Mouse (Mus musculus) forebrain, postnatal 0 days (tissue): ENCODE results near the gene Cap2. TPM values are rescaled to one million over a fixed set of nuclear protein-coding genes. Genes with fewer than 3 reads are reported as not detected.

Experiments
- ATAC-seq: fragments of 200-750 bp; cut with Nextera tagmentation; 2 replicates; pipeline ENCODE4 v1.8.0; 2017; ENCODE audit warnings: mild to moderate bottlenecking, moderate library complexity
- DNase-seq: peaks from one replicate; pipeline ENCODE4 v3.0.0-alpha.2; 2015
- H3K27ac ChIP-seq: fragments of 300-500 bp; sonication (generic); 2 replicates; pipeline ENCODE4 v1.5.1; 2014; ENCODE audit warnings: low read depth, mild to moderate bottlenecking, antibody characterized with exemption, low read length, moderate library complexity, mixed read lengths
- H3K27me3 ChIP-seq: fragments of 300-500 bp; sonication (generic); 2 replicates; pipeline ENCODE4 v1.6.1; 2014; ENCODE audit warnings: mild to moderate bottlenecking, low read length, mixed read lengths; ENCODE audit not compliant: insufficient read depth
- H3K36me3 ChIP-seq: fragments of 300-500 bp; sonication (generic); 2 replicates; pipeline ENCODE4 v1.6.1; 2014; ENCODE audit warnings: mild to moderate bottlenecking, moderate library complexity; ENCODE audit not compliant: insufficient read depth
- H3K4me1 ChIP-seq: fragments of 300-500 bp; sonication (generic); 2 replicates; pipeline ENCODE4 v1.6.1; 2014; ENCODE audit warnings: antibody characterized with exemption; ENCODE audit not compliant: insufficient read depth
- H3K4me2 ChIP-seq: fragments of 300-500 bp; sonication (generic); 2 replicates; pipeline ENCODE4 v1.6.1; 2014; ENCODE audit warnings: low read depth, mild to moderate bottlenecking, moderate library complexity
- H3K4me3 ChIP-seq: fragments of 300-500 bp; sonication (generic); 2 replicates; pipeline ENCODE4 v1.5.1; 2014; ENCODE audit warnings: low read depth, low read length, mixed read lengths
- H3K9ac ChIP-seq: fragments of 300-500 bp; sonication (generic); 2 replicates; pipeline ENCODE4 v1.6.1; 2014; ENCODE audit warnings: mild to moderate bottlenecking
- H3K9me3 ChIP-seq: fragments of 300-500 bp; sonication (generic); 2 replicates; pipeline ENCODE4 v1.6.1; 2016; ENCODE audit warnings: low read length
- CTCF ChIP-seq: sonication (generic); IDR thresholded peaks from 2 replicates; pipeline ENCODE4 v1.5.1; 2016; ENCODE audit warnings: antibody characterized with exemption, control low read depth, low read depth
- WGBS: fragments of 180-500 bp; shearing (Covaris S2); extraction: QIAGEN DNeasy Blood & Tissue Kit; methylation state at CpG from one replicate; pipeline ENCODE4 v1.1.7; 2014; 5-methylcytosine and 5-hydroxymethylcytosine counted together
- polyA plus RNA-seq: library from polyadenylated mRNA; unstranded; fragments of >200 nt; fragmentation: Nextera tagmentation; extraction: Ambion mirVana; gene quantifications from 2 replicates; pipeline ENCODE4 v1.2.1, GENCODE M21; 2015
- total RNA-seq: library from RNA; depleted of rRNA; stranded (reverse); fragments of >200 nt; gene quantifications from 2 replicates; pipeline ENCODE4 v1.2.3, GENCODE M21; 2014

Cap2 gene
- total and polyA plus RNA-seq, 2 experiments from 2014 or later: 14.6 to 16.5 TPM

GRCm38 (mm10) chr13:46523712-46524111 lies 22.1 kb downstream of the Cap2 start:
- H3K4me1 ChIP-seq: no peaks in the 10 kb centered on the region; the same call in 1 of the 2 replicates
- TF ChIP-seq CTCF: no peak
- no peaks in the 10 kb centered on the region for H3K36me3 ChIP-seq
- no peak overlapping the region for H3K4me3 ChIP-seq
- H3K9me3 ChIP-seq: no peaks in the 10 kb centered on the region
- no peak overlapping the region for H3K4me2 ChIP-seq
- no peaks in the 10 kb centered on the region for H3K27me3 ChIP-seq
- H3K27ac ChIP-seq: no peak overlapping the region
- DNase-seq: no peak
- WGBS: 54% methylated on average over 12 of the region's 12 CpGs
- ATAC-seq: peak; percentile 37; the same call in 1 of the 2 replicates
- no peak overlapping the region for H3K9ac ChIP-seq

- Histone ChIP-seq H3K9ac (no peak overlapping the region), H3K4me2 (no peak overlapping the region), H3K9me3 (no peaks in the 10 kb centered on the region), H3K4me3 (no peak overlapping the region), H3K4me1 (no peaks in the 10 kb centered on the region; the same call in 1 of the 2 replicates), H3K27ac (no peak overlapping the region), H3K36me3 (no peaks in the 10 kb centered on the region), H3K27me3 (no peaks in the 10 kb centered on the region)
- ATAC-seq (no peak), DNase-seq (no peak)
- WGBS: 87% methylated on average over 18 of the region's 18 CpGs
- no peak for TF ChIP-seq CTCF
Measured at GRCm38 (mm10) chr13:46525295-46526255, 23.9 kb downstream of the Cap2 start.

GRCm38 (mm10) chr13:46526645-46527044 lies 25.0 kb downstream of the Cap2 start:
- TF ChIP-seq CTCF: no peak
- 75% methylated on average over 3 of the region's 3 CpGs for WGBS

GRCm38 (mm10) chr13:46527340-46527739 lies 25.7 kb downstream of the Cap2 start:
- ATAC-seq: no peak

More at GRCm38 (mm10) chr13:46526645-46527044, 25.0 kb downstream of the Cap2 start:
- no peak overlapping the region for H3K9ac ChIP-seq
- H3K4me1 ChIP-seq: no peaks in the 10 kb centered on the region; the same call in 1 of the 2 replicates
- no peaks in the 10 kb centered on the region for H3K9me3 ChIP-seq
- H3K4me3 ChIP-seq: no peak overlapping the region
- DNase-seq: no peak
- H3K36me3 ChIP-seq: no peaks in the 10 kb centered on the region
- no peak overlapping the region for H3K27ac ChIP-seq
- no peak for ATAC-seq
- no peak overlapping the region for H3K4me2 ChIP-seq
- H3K27me3 ChIP-seq: no peaks in the 10 kb centered on the region

GRCm38 (mm10) chr13:46529037-46529436 lies 27.4 kb downstream of the Cap2 start:
- TF ChIP-seq CTCF: no peak
- ATAC-seq (no peak), DNase-seq (no peak)
- Histone ChIP-seq H3K9ac (no peak overlapping the region), H3K36me3 (no peaks in the 10 kb centered on the region), H3K4me2 (no peak overlapping the region), H3K27ac (no peak overlapping the region), H3K4me1 (peaks cover under 1% of the 10 kb centered on the region), H3K9me3 (no peaks in the 10 kb centered on the region), H3K4me3 (no peak overlapping the region), H3K27me3 (no peaks in the 10 kb centered on the region)
- 58% methylated on average over 10 of the region's 10 CpGs for WGBS

More at GRCm38 (mm10) chr13:46527340-46527739, 25.7 kb downstream of the Cap2 start:
- DNase-seq: no peak
- Histone ChIP-seq H3K4me2 (no peak overlapping the region), H3K9ac (no peak overlapping the region), H3K36me3 (no peaks in the 10 kb centered on the region), H3K27me3 (no peaks in the 10 kb centered on the region), H3K4me3 (no peak overlapping the region), H3K4me1 (no peaks in the 10 kb centered on the region; the same call in 1 of the 2 replicates), H3K9me3 (no peaks in the 10 kb centered on the region), H3K27ac (no peak overlapping the region)
- no peak for TF ChIP-seq CTCF
- 84% methylated on average over 5 of the region's 5 CpGs for WGBS

GRCm38 (mm10) chr13:46530546-46530945 lies 28.9 kb downstream of the Cap2 start:
- TF ChIP-seq CTCF: no peak

GRCm38 (mm10) chr13:46531676-46532075 lies 30.0 kb downstream of the Cap2 start:
- Histone ChIP-seq H3K4me3 (no peak overlapping the region), H3K4me2 (no peak overlapping the region), H3K4me1 (peaks cover 9% of the 10 kb centered on the region), H3K27me3 (no peaks in the 10 kb centered on the region), H3K9me3 (no peaks in the 10 kb centered on the region), H3K36me3 (no peaks in the 10 kb centered on the region), H3K27ac (no peak overlapping the region), H3K9ac (no peak overlapping the region)
- WGBS: 89% methylated on average over 3 of the region's 3 CpGs
- no peak for TF ChIP-seq CTCF
- DNase-seq: no peak
- no peak for ATAC-seq

More at GRCm38 (mm10) chr13:46530546-46530945, 28.9 kb downstream of the Cap2 start:
- Histone ChIP-seq H3K27ac (no peak overlapping the region), H3K9me3 (no peaks in the 10 kb centered on the region), H3K9ac (no peak overlapping the region), H3K27me3 (no peaks in the 10 kb centered on the region), H3K4me1 (peaks cover 9% of the 10 kb centered on the region), H3K4me2 (no peak overlapping the region), H3K36me3 (no peaks in the 10 kb centered on the region), H3K4me3 (no peak overlapping the region)
- no peak for DNase-seq
- WGBS: 84% methylated on average over 8 of the region's 8 CpGs
- ATAC-seq: no peak
